Mouse (Mus musculus): Measurements from ENCODE around the gene Atp2a1.
"Not testable (repeated sequence)": the region's sequence is repeated elsewhere in the genome, so short reads cannot be mapped to it uniquely, and the experiment has no call there.

The Atp2a1 gene

DNA sequence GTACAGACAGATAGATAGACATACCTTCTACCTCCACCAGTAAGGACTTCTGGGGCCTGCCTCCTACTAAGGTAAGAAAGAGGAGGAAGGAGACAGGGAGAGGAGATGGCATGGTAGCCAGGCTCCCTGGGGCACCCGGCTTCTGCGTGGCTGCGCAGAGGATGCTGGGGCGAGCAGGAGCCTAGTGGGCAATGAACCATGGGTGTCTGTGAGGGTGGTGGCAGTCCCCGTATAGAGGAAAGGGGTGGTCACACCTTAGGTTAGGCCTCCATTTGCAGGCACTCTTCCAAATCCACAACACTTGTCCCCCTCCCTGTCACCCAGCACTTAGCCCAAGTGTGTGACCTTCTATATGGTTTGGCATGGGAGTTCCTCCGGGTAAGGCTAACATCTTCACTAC lies 48.2 kb downstream of the Atp2a1 start, which contains the start of gene Cd19:
Gene Cd19, minus strand, starts transcription at position 165 of the 400 bp plus-strand sequence.
- no peak for DNase-seq (ENCODE audit: low read depth, low spot score)

DNA sequence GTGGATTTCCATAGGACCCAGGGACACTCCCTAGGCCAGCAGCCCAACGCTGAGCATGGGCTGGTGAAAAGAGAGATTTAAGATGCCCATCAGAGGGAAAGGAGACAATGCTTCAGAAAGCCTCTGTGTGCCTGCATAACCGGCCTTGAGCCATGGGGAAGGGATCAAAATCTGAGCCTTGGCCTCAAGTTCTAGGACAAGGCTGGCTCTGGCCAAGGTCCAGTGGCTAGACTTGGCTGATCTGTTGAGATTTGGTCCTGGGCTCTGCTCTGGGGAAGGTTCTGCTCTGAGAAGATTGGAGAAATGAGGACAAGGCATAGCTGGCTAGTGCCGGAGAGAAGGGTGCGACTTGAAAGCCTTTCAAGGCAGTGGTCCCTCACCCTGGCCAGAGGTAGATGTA lies 51.8 kb downstream of the Atp2a1 start:
- no peak for DNase-seq (ENCODE audit: low read depth, low spot score)

DNA sequence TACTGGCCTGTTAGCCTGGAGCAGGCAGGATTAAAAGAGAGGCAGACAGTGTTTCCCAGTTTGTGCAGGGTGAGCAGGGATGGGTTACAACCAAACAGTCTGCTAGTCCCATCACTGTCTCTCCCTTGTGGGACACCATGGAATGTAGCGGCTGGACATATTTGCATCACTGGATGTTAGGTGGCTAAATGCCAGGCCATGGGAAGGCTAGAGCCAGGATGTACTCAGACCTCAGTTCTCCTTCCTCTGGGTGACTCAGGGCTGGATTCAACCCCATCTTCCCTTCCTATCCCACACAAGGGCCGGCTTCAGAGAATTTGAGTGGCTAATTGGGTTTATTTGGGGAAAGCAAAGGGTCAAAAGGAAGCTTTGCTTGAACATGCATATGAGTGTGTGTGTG lies 54.2 kb downstream of the Atp2a1 start:
- DNase-seq (ENCODE audit: low read depth, low spot score), result no peak

DNA sequence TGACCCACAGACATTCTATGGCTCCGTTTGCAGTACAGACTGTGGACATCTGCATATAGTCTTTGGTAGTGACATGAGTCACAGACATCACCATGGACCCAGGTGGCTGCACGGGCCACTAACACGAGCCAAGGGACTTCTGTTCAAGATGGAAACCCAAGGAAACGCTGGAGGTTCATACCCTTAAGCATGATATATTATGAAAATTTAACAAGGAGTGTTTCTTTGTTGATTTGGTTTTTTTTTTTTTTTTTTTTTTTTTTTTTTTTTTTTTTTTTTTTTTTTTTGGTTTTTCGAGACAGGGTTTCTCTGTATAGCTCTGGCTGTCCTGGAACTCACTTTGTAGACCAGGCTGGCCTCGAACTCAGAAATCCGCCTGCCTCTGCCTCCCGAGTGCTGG lies 60.4 kb downstream of the Atp2a1 start:
- not testable (repeated sequence) for DNase-seq (ENCODE audit: low read depth, low spot score)

DNA sequence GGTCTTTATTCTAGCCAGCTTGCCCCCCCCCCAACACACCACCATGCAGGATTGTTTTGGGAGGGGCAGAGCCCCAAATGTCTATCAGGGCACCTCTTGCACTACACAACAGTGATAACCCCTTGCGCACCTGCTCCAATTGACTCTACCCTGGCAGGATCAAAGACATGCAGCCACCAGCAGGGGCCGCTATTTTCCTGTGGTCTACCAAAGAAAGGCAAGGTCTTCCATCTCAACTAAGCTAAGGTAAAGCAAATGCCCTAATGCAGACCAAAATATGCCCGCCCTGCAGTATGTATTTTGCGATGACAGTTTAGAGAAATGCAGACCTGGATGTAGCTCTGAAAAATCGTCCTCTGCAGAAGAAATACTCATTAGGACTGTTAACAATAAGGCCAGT lies 63.4 kb downstream of the Atp2a1 start:
- peak; percentile 62 for DNase-seq (ENCODE audit: low read depth, low spot score)

DNA sequence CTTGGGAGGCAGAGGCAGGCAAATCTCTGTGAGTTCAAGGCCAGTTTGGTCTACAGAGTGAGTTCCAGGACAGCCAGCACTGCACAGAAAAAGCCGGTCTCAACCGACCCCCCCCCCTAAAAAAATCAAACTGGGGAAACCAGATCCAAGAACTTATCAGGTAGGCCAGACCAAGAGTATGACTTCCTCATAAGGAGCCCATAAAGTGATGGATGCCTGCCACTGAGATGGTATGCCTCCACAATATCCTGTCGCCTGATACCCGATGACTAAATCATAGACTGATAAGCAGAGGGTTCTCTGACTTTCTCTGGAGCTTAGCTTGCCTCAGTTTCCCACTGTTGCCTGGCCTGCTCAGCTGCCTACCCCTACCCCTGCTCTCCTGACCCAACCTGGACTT lies 65.1 kb downstream of the Atp2a1 start:
- no peak for DNase-seq (ENCODE audit: low read depth, low spot score)

DNA sequence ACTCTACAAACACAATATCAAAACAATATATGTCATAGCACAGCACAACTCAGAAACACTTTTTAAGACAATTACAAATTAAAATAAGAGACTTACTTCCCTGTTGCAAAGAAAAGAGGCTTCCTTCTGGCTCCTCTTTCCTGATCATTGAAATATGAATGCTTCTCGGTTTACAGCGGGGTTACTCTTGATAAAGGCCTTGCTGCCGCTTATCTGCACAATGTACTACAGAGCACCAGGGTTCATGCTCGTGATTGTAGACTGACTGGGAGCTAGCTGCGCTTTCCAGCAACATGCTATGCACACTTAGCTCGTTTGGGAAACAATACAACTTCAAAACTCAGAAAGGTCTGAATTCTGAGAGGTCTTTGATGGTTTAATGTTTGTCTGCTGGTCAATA lies 65.7 kb downstream of the Atp2a1 start:
- DNase-seq (ENCODE audit: low read depth, low spot score), result no peak

DNA sequence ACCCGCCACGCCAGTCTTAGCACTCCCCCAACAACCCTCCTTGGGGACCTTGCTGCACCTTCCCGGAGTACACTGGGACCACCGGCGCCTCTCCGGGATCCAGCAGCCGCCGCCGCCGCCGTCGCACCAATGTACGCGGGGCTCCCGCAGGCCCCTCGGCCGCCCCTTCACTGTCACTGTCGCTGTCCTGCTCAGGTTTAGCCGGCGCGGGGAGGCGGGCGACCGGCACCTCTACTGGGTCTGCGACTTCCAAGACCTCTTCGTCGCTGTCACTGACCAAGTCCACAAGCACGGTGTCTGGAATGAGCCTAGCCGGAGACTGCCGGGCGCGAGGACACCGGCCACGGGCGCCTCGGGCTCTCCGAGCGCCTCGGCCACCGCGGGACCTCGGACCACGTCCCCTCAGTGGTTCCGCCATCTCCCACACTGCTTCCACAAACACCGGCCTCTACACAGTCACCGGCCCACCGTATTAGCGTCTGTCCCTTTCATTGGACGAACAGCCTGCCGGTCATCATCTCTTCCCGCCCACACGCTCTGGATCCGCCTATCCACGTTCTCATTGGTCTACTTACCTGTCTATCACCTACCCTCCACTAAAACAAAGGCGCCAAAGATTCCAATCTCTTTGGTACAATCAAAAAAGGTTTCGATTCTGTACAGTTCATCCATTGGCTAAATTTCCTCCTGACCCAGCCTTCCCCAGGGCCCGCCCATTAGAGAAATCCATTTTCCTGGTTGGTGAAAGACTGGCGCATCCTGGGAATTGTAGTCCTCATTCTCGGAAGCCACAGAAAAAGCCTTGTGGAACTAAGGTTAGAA lies 66.4 kb downstream of the Atp2a1 start, which contains the start of gene Nfatc2ip:
Gene Nfatc2ip, minus strand, starts transcription at position 440 of the 822 bp plus-strand sequence.
- DNase-seq (ENCODE audit: low read depth, low spot score), result peak; percentile 99
